Mouse (Mus musculus): Measurements from ENCODE around the gene Smarcc1. TPM values are rescaled to one million over a fixed set of nuclear protein-coding genes. Genes with fewer than 3 reads are reported as not detected.

The Smarcc1 gene
- polyA plus RNA-seq, 1 experiment from 2014 or later = 111 TPM

DNA sequence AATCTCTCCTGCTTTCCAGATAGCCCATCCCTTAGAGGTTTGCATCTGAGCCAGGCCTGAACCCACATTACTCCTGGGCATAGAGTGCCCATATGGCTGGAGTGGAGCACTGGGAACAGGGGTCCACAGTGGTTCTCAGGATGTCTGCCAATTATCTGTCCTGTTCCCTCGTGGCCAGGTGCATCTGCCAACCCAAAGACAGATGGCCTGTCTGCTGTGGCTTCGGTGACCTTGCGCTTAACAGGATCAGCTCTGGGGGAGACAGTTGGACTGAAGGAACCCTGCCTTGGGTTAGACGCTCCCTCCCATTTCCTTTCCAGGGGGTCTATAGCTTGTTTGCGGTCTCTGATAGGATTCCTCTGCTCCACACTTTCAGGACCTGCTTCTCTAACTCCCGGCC, 141.1 kb downstream of the Smarcc1 start:
- no peak overlapping the region for H3K4me2 ChIP-seq
- H3K9me3 ChIP-seq (replicated peaks) = no peaks in the 10 kb centered on the region; the same call in 1 of the 2 replicates
- WGBS = 74% methylated on average over 6 of the region's 6 CpGs
- no peak overlapping the region for H3K9ac ChIP-seq
- H3K4me3 ChIP-seq = no peak overlapping the region
- ATAC-seq (ENCODE audit: insufficient number of reproducible peaks, low FRiP score) = no peak
- no peaks in the 10 kb centered on the region for H3K36me3 ChIP-seq
- H3K27ac ChIP-seq (ENCODE audit: poor library complexity, severe bottlenecking) = no peak overlapping the region
- H3K27me3 ChIP-seq (replicated peaks) = 0 out of 2 replicates have a peak, but pooled peaks cover 5% of the 10 kb centered on the region
- no peaks in the 10 kb centered on the region for H3K4me1 ChIP-seq (replicated peaks)

- no peak for ATAC-seq (ENCODE audit: insufficient number of reproducible peaks, low FRiP score)
- Histone ChIP-seq H3K4me2 (no peak overlapping the region), H3K4me1 (replicated peaks) (no peaks in the 10 kb centered on the region), H3K36me3 (no peaks in the 10 kb centered on the region), H3K9ac (no peak overlapping the region), H3K27me3 (replicated peaks) (0 out of 2 replicates have a peak, but pooled peaks cover 5% of the 10 kb centered on the region), H3K27ac (ENCODE audit: poor library complexity, severe bottlenecking) (no peak overlapping the region), H3K4me3 (no peak overlapping the region), H3K9me3 (replicated peaks) (no peaks in the 10 kb centered on the region; the same call in 1 of the 2 replicates)
- WGBS = 72% methylated on average over 3 of the region's 3 CpGs
Observed at GRCm38 (mm10) chr9:110259118-110259517, 141.6 kb downstream of the Smarcc1 start.

DNA sequence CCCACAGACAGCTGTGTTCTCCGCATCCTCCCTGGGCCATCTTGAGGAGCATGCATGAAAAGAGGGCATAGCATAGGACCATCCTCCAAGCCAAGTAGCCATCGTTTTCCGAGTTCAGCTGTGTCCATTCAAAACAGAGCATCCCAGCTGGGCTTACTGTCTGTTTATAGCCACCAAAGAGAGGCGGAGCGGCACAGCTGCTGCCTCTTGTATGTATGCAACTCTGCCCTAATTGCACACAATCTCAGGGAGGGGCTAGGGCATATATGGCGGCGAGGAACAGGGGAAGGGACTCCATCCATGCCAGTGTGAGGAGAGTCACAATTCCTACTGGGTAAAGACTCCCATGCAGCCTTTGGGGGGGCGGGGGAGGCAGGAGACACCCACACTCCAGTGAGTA, 145.7 kb downstream of the Smarcc1 start:
- no peaks in the 10 kb centered on the region for H3K4me1 ChIP-seq (replicated peaks)
- H3K9me3 ChIP-seq (replicated peaks) = no peaks in the 10 kb centered on the region; the same call in 1 of the 2 replicates
- 0 out of 2 replicates have a peak, but pooled peaks cover 5% of the 10 kb centered on the region for H3K27me3 ChIP-seq (replicated peaks)
- no peak for ATAC-seq (ENCODE audit: insufficient number of reproducible peaks, low FRiP score)
- H3K4me3 ChIP-seq = no peak overlapping the region
- no peaks in the 10 kb centered on the region for H3K36me3 ChIP-seq
- no peak overlapping the region for H3K9ac ChIP-seq
- H3K27ac ChIP-seq (ENCODE audit: poor library complexity, severe bottlenecking) = no peak overlapping the region
- H3K4me2 ChIP-seq = no peak overlapping the region
- 88% methylated on average over 8 of the region's 8 CpGs for WGBS

GRCm38 (mm10) chr9:110264991-110265390, 147.5 kb downstream of the Smarcc1 start:
- no peaks in the 10 kb centered on the region for H3K36me3 ChIP-seq
- H3K27me3 ChIP-seq (replicated peaks) = 0 out of 2 replicates have a peak, but pooled peaks cover 5% of the 10 kb centered on the region
- no peaks in the 10 kb centered on the region for H3K4me1 ChIP-seq (replicated peaks)
- no peak for ATAC-seq (ENCODE audit: insufficient number of reproducible peaks, low FRiP score)
- no peak overlapping the region for H3K27ac ChIP-seq (ENCODE audit: poor library complexity, severe bottlenecking)
- no peaks in the 10 kb centered on the region; the same call in 1 of the 2 replicates for H3K9me3 ChIP-seq (replicated peaks)
- H3K9ac ChIP-seq = no peak overlapping the region
- WGBS = 83% methylated on average over 9 of the region's 9 CpGs
- no peak overlapping the region for H3K4me3 ChIP-seq
- no peak overlapping the region for H3K4me2 ChIP-seq

- 87% methylated on average over 10 of the region's 10 CpGs for WGBS
- H3K9me3 ChIP-seq (replicated peaks) = no peaks in the 10 kb centered on the region
- H3K4me3 ChIP-seq = no peak overlapping the region
- H3K9ac ChIP-seq = no peak overlapping the region
- ATAC-seq (ENCODE audit: insufficient number of reproducible peaks, low FRiP score) = no peak
- H3K4me1 ChIP-seq (replicated peaks) = no peaks in the 10 kb centered on the region
- H3K27me3 ChIP-seq (replicated peaks) = no peaks in the 10 kb centered on the region
- H3K4me2 ChIP-seq = no peak overlapping the region
- no peak overlapping the region for H3K27ac ChIP-seq (ENCODE audit: poor library complexity, severe bottlenecking)
- no peaks in the 10 kb centered on the region for H3K36me3 ChIP-seq
Observed at GRCm38 (mm10) chr9:110268416-110268815, 150.9 kb downstream of the Smarcc1 start.

- Histone ChIP-seq H3K4me2 (no peak overlapping the region), H3K4me3 (no peak overlapping the region), H3K27me3 (replicated peaks) (no peaks in the 10 kb centered on the region), H3K4me1 (replicated peaks) (no peaks in the 10 kb centered on the region), H3K9me3 (replicated peaks) (no peaks in the 10 kb centered on the region), H3K27ac (ENCODE audit: poor library complexity, severe bottlenecking) (no peak overlapping the region), H3K36me3 (no peaks in the 10 kb centered on the region), H3K9ac (no peak overlapping the region)
- no peak for ATAC-seq (ENCODE audit: insufficient number of reproducible peaks, low FRiP score)
- WGBS = 76% methylated on average over 3 of the region's 3 CpGs
Observed at GRCm38 (mm10) chr9:110272330-110272729, 154.8 kb downstream of the Smarcc1 start.

DNA sequence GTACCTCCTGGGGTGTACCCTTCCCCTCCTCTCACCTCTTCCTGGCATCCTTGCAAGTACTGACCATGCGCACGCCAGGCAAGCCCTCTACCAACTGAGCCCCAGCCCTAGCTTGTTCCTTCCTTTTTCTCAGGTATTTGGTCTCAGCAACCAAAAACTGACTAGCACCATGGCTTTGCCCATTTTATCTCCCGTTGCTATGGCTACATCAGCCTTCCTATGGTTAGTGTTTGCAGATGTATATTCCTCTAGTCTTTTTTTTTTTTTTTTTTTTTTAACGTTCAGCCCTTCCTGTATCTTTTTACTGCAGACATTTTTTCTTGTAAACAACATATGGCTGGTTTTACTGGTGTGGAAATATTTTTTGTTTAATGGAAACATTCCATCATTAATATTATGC, 156.0 kb downstream of the Smarcc1 start:
- no peaks in the 10 kb centered on the region for H3K36me3 ChIP-seq
- ATAC-seq (ENCODE audit: insufficient number of reproducible peaks, low FRiP score) = no peak
- no peaks in the 10 kb centered on the region for H3K9me3 ChIP-seq (replicated peaks)
- no peaks in the 10 kb centered on the region for H3K4me1 ChIP-seq (replicated peaks)
- WGBS = 68% methylated on average over 4 of the region's 4 CpGs
- no peak overlapping the region for H3K4me2 ChIP-seq
- no peak overlapping the region for H3K9ac ChIP-seq
- H3K27ac ChIP-seq (ENCODE audit: poor library complexity, severe bottlenecking) = no peak overlapping the region
- H3K27me3 ChIP-seq (replicated peaks) = no peaks in the 10 kb centered on the region
- H3K4me3 ChIP-seq = no peak overlapping the region

DNA sequence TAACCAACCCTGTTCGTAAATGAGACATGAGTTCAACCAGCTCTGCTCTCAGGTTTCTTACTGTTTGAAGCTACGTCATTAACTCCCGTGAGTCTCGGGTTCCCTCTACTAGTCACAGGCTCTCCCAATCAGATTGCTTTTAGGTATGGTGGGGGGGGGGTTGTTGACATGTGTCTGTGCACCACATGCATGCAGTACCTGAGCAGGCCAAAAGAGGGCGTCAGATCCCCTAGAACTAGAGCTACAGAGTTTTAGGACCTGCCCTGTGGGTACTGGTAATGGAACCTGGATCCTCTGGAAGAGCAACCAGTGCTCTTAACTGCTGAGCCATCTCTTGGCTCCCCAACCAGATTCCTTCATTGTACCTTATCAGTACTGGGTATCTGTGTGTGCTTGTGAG, 158.4 kb downstream of the Smarcc1 start:
- no peaks in the 10 kb centered on the region for H3K9me3 ChIP-seq (replicated peaks)
- no peak overlapping the region for H3K4me3 ChIP-seq
- H3K27me3 ChIP-seq (replicated peaks) = no peaks in the 10 kb centered on the region
- H3K4me2 ChIP-seq = no peak overlapping the region
- no peak for ATAC-seq (ENCODE audit: insufficient number of reproducible peaks, low FRiP score)
- H3K4me1 ChIP-seq (replicated peaks) = no peaks in the 10 kb centered on the region
- H3K9ac ChIP-seq = no peak overlapping the region
- no peaks in the 10 kb centered on the region for H3K36me3 ChIP-seq
- no peak overlapping the region for H3K27ac ChIP-seq (ENCODE audit: poor library complexity, severe bottlenecking)
- 65% methylated on average over 5 of the region's 5 CpGs for WGBS

GRCm38 (mm10) chr9:110277431-110277881, 159.9 kb downstream of the Smarcc1 start:
- Histone ChIP-seq H3K9ac (no peak overlapping the region), H3K36me3 (no peaks in the 10 kb centered on the region), H3K4me2 (no peak overlapping the region), H3K4me1 (replicated peaks) (no peaks in the 10 kb centered on the region), H3K27ac (ENCODE audit: poor library complexity, severe bottlenecking) (no peak overlapping the region), H3K27me3 (replicated peaks) (no peaks in the 10 kb centered on the region), H3K4me3 (no peak overlapping the region), H3K9me3 (replicated peaks) (no peaks in the 10 kb centered on the region)
- 44% methylated on average over 8 of the region's 8 CpGs for WGBS
- ATAC-seq (ENCODE audit: insufficient number of reproducible peaks, low FRiP score) = no peak

DNA sequence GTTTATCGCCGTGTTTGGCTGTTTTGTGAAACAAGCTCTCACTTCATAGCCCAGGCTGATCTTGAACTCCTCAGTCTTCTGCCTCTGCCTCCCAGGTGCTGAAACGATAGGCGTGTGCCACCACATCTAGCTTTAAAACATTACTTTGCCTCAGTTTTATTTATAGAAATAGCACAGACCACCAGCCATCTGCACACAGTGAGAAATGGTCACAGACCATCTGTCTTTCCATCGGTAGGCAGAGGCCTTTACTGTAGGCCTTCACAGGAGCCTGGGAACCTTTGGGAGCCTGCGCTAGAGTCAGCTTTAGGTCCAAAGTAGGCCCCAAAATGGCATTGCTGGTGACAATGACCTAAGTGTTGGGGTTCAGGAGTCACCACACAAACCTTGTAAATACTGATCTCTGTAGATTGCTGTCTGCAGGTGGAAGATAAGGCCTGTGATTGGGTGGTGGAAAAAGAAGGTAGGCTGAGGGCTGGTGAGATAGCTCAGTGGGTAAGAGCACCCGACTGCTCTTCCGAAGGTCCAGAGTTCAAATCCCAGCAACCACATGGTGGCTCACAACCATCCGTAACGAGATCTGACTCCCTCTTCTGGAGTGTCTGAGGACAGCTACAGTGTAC, 166.7 kb downstream of the Smarcc1 start:
- no peak for ATAC-seq (ENCODE audit: insufficient number of reproducible peaks, low FRiP score)
- H3K4me1 ChIP-seq (replicated peaks) = no peaks in the 10 kb centered on the region
- WGBS = 89% methylated on average over 10 of the region's 10 CpGs
- H3K9me3 ChIP-seq (replicated peaks) = no peaks in the 10 kb centered on the region
- H3K4me2 ChIP-seq = no peak overlapping the region
- no peak overlapping the region for H3K27ac ChIP-seq (ENCODE audit: poor library complexity, severe bottlenecking)
- no peak overlapping the region for H3K9ac ChIP-seq
- H3K4me3 ChIP-seq = no peak overlapping the region
- no peaks in the 10 kb centered on the region for H3K27me3 ChIP-seq (replicated peaks)
- no peaks in the 10 kb centered on the region for H3K36me3 ChIP-seq

DNA sequence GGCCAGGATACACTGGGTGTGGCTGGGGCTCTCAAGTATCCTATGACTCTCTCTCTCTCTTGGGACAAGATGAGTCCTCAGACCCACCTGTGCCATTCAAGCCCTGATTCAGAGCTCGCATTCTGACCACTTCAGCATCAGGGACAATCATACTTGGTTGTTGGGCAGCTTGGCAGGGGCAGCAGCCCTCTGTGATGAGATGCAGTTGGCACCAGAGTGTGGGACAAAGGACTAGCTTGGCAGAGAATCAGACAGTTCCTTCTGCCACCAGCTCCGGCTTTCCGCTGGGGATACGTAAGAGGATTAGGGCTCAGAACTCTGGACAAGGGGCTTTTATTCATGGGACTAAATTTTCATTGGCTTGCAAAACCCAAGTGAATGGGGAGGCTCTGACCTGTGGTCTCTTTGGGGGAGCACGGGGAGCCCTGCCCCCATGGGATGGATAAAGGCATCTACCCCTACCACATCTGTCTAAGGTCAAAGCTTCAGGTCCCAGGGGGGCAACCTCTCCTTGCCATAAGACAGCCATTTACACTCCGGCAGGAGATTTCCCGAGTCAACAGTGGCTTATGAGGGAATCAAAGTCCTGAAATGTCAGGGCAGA, 169.9 kb downstream of the Smarcc1 start:
- H3K9me3 ChIP-seq (replicated peaks) = no peaks in the 10 kb centered on the region
- H3K4me2 ChIP-seq = no peak overlapping the region
- 76% methylated on average over 7 of the region's 7 CpGs for WGBS
- H3K27ac ChIP-seq (ENCODE audit: poor library complexity, severe bottlenecking) = no peak overlapping the region
- no peak overlapping the region for H3K4me3 ChIP-seq
- H3K36me3 ChIP-seq = no peaks in the 10 kb centered on the region
- H3K9ac ChIP-seq = no peak overlapping the region
- no peak for ATAC-seq (ENCODE audit: insufficient number of reproducible peaks, low FRiP score)
- H3K4me1 ChIP-seq (replicated peaks) = no peaks in the 10 kb centered on the region
- H3K27me3 ChIP-seq (replicated peaks) = no peaks in the 10 kb centered on the region

Measured in heart, embryonic 12.5 days (tissue).